Mouse (Mus musculus) neural tube, embryonic 14.5 days (tissue): ENCODE measurements around the gene Uqcr11. TPM values are rescaled to one million over a fixed set of nuclear protein-coding genes. Genes with fewer than 3 reads are reported as not detected.

Experiments
- ATAC-seq: fragments of 200-750 bp; cut with Nextera tagmentation; 2 replicates; pipeline ENCODE4 v1.8.0; 2017; ENCODE audit warnings: low read depth, mild to moderate bottlenecking, moderate TSS enrichment, moderate library complexity
- H3K27ac ChIP-seq: fragments of 300-500 bp; sonication (generic); 2 replicates; pipeline ENCODE4 v1.5.1; 2014; ENCODE audit warnings: low read depth, mild to moderate bottlenecking, control low read depth, low read length, moderate library complexity, mixed read lengths
- H3K27me3 ChIP-seq: fragments of 300-500 bp; sonication (generic); 2 replicates; pipeline ENCODE4 v1.6.1; 2014; ENCODE audit warnings: low read length; ENCODE audit not compliant: control insufficient read depth, insufficient read depth
- H3K36me3 ChIP-seq: fragments of 300-500 bp; sonication (generic); 2 replicates; pipeline ENCODE4 v1.6.1; 2014; ENCODE audit warnings: low read length, mixed read lengths; ENCODE audit not compliant: control insufficient read depth, insufficient read depth
- H3K4me1 ChIP-seq: fragments of 300-500 bp; sonication (generic); 2 replicates; pipeline ENCODE4 v1.6.1; 2014; ENCODE audit warnings: low read length; ENCODE audit not compliant: control insufficient read depth, insufficient read depth
- H3K4me2 ChIP-seq: fragments of 300-500 bp; sonication (generic); 2 replicates; pipeline ENCODE4 v1.6.1; 2014; ENCODE audit warnings: mild to moderate bottlenecking, low read depth, low read length, control low read depth
- H3K4me3 ChIP-seq: fragments of 300-500 bp; sonication (generic); 2 replicates; pipeline ENCODE4 v1.5.1; 2014; ENCODE audit warnings: low read depth, low read length, control low read depth, mixed read lengths
- H3K9ac ChIP-seq: fragments of 300-500 bp; sonication (generic); replicated peaks from 2 replicates; pipeline ENCODE4 v1.6.1; 2014; ENCODE audit warnings: low read depth, mild to moderate bottlenecking, control low read depth, low read length, mixed read lengths
- H3K9me3 ChIP-seq: fragments of 300-500 bp; sonication (generic); 2 replicates; pipeline ENCODE4 v1.6.1; 2016; ENCODE audit warnings: low read length; ENCODE audit not compliant: control insufficient read depth
- WGBS: fragments of 180-500 bp; shearing (Covaris S2); extraction: QIAGEN DNeasy Blood & Tissue Kit; methylation state at CpG from one replicate; pipeline ENCODE4 v1.1.7; 2014; 5-methylcytosine and 5-hydroxymethylcytosine counted together
- polyA plus RNA-seq: library from polyadenylated mRNA; unstranded; fragments of >200 nt; fragmentation: Nextera tagmentation; extraction: Ambion mirVana; gene quantifications from 2 replicates; pipeline ENCODE4 v1.2.1, GENCODE M21; 2014

Uqcr11 gene
- polyA plus RNA-seq, 1 experiment from 2014 or later: 791 TPM

DNA sequence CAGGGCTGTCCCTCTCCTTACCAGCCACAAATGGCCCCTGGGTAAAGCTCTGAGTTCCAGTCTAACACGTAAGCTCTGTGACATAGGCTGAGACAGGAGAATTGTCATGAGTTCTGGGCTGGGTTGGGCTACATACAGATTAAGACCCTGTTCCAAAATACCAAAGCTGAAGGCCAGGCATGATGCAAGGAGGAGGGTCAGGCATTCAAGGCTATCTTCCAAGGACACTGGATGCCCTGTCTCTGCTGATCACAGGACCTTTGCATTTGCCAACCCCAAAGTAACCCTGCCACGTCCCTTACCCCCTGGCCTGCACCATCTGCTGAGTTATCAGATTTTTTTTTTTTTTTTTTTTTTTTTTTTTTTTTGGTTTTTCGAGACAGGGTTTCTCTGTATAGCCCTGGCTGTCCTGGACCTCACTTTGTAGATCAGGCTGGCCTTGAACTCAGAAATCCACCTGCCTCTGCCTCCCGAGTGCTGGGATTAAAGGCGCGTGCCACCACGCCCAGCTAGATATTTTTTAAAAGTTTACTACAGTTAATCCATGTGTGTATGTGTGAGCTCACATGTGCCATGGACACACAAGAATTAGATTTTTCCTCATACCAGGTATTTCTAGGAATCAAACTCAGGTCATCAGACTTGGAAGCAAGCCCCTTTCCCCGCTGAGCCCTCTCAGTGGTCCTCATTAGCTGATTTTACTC lies 37.1 kb upstream of the Uqcr11 start:
- Histone ChIP-seq H3K9ac (no peak overlapping the region), H3K27ac (no peak overlapping the region), H3K9me3 (no peaks in the 10 kb centered on the region), H3K4me1 (no peaks in the 10 kb centered on the region), H3K4me2 (no peak overlapping the region), H3K4me3 (no peak overlapping the region), H3K27me3 (no peaks in the 10 kb centered on the region), H3K36me3 (no peaks in the 10 kb centered on the region)
- ATAC-seq: no peak
- 78% methylated on average over 8 of the region's 8 CpGs for WGBS

DNA sequence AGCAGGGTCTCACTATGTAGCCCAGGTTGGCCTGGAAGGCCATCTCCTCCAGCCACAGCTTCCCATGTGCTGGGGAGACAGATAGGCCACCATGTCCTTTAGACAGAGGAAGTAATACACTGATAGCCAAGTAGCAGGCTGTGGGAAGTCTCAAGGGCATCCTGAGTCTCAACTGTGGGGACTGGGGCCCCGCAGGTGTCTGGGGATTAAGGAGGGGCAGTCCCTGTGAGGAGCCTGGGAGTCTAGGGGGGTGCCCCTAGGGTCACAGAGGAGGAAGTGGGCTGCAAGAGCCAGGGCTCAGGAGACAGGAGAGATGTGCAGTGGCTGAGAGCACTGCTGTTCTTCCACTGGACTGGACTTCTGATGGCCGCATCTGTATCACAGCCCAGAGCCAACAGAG lies 36.4 kb upstream of the Uqcr11 start:
- Histone ChIP-seq H3K4me1 (no peaks in the 10 kb centered on the region), H3K9ac (no peak overlapping the region), H3K36me3 (no peaks in the 10 kb centered on the region), H3K4me3 (no peak overlapping the region), H3K9me3 (no peaks in the 10 kb centered on the region), H3K27me3 (no peaks in the 10 kb centered on the region), H3K27ac (no peak overlapping the region), H3K4me2 (no peak overlapping the region)
- no peak for ATAC-seq
- 61% methylated on average over 2 of the region's 2 CpGs for WGBS

DNA sequence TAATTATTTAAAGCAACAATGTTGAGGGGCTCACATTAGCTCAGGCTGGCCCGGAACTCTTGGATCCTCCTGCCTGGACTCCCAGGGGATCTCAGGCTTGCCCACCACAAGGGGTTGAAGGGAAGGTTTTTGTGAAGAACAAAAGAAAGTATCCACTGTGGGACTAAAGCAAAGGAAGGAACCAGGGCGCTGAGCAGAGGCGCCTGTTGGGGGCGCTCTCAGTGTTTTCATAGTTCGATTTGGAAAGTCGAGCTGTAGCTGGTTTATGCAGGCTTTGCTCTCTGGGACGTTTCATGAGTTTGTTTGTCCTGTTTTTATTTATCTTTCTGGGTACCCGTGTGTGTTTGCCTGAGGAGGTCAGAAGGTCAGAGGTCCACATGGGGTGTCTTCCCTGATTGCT lies 35.0 kb upstream of the Uqcr11 start:
- Histone ChIP-seq H3K4me1 (no peaks in the 10 kb centered on the region), H3K4me2 (no peak overlapping the region), H3K4me3 (no peak overlapping the region), H3K9ac (no peak overlapping the region), H3K9me3 (no peaks in the 10 kb centered on the region), H3K27me3 (no peaks in the 10 kb centered on the region), H3K27ac (no peak overlapping the region), H3K36me3 (no peaks in the 10 kb centered on the region)
- WGBS: 56% methylated on average over 8 of the region's 8 CpGs
- ATAC-seq: no peak

DNA sequence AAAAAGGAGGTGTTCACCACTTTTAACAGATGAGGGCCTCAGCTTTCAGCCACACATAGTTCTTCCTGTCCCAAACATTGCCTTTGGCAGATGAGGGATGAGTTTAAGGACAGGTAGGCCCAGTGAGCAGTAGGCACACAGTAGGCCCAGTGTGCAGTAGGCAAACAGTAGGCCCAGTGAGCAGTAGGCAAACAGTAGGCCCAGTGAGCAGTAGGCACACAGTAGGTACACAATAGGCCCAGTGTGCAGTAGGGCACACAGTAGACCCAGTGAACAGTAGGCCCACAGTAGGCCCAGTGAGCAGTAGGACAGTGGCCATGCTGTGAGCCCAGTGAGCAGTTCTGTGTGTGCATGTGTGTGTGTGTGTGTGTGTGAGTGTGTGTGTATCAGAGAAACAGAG lies 33.4 kb upstream of the Uqcr11 start:
- Histone ChIP-seq H3K4me2 (no peak overlapping the region), H3K4me1 (no peaks in the 10 kb centered on the region), H3K27ac (no peak overlapping the region), H3K9me3 (no peaks in the 10 kb centered on the region), H3K36me3 (no peaks in the 10 kb centered on the region), H3K4me3 (no peak overlapping the region), H3K27me3 (no peaks in the 10 kb centered on the region), H3K9ac (no peak overlapping the region)
- ATAC-seq: no peak

DNA sequence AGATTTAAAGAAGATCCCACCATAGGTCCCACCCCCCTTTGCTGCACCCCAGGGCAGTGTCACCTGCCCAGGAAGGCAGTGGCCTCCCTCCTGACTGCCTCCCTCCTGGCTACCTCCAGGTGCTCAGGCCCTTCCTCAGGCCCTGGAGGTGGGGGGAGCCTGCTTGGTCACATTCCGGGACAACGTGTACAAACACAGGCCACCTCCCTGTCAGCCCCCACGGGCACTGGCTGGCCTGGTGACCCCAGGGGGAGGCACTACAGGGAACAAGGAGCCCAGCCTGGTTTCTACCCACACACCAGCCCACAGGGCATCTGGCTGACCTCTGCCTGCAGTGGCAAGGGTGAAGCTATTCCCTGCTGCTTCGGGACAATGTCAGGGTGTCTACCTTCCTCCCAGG lies 31.3 kb upstream of the Uqcr11 start:
- no peak for ATAC-seq
- WGBS: 80% methylated on average over 4 of the region's 4 CpGs

DNA sequence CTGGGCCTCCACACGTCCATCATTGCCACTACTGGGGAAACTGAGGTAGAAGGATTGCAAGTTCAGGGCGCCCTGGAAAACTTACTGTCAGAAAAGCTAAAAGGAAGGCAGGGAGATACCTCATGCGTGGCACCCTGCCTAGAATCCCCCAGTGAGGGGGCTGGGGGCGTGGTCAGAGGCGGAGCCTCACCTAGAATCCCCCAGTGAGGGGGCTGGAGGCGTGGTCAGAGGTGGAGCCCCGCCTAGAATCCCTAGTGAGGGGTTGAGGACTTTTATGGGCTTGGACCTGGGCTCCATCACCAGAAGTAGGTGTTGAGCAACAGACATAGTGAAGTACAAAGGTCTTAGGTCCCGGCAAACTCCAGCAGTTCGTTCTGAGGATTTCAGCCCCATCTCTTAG lies 29.6 kb upstream of the Uqcr11 start:
- Histone ChIP-seq H3K27ac (no peak overlapping the region), H3K4me3 (no peak overlapping the region)
- WGBS: 14% methylated on average over 9 of the region's 9 CpGs

More for the DNA sequence above, 31.3 kb upstream of the Uqcr11 start:
- H3K4me2 ChIP-seq: no peak overlapping the region
- no peak overlapping the region for H3K4me3 ChIP-seq
- H3K36me3 ChIP-seq: no peaks in the 10 kb centered on the region
- no peak overlapping the region for H3K27ac ChIP-seq
- no peaks in the 10 kb centered on the region for H3K9me3 ChIP-seq
- no peaks in the 10 kb centered on the region for H3K4me1 ChIP-seq
- no peak overlapping the region for H3K9ac ChIP-seq
- no peaks in the 10 kb centered on the region for H3K27me3 ChIP-seq

DNA sequence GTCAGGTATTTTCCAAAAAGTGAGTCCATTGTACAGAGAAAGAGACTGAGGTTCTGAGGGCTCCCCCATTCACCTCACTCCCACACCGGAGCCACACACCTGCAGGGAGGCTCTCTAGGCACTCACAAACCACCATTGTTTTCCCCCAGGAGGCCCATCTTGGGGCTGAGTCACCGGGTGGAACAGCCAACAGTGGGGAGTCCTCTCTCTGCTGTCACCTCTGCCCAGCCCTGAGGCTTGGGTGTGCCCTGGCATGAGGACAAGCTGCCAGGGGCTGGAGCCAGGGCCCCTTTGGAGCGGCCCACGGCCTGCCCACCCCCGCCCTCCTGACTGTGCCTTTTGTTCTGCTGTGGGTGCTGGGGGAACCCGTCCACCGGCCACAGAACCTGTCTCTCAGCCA lies 29.1 kb upstream of the Uqcr11 start:
- Histone ChIP-seq H3K4me3 (no peak overlapping the region), H3K9ac (no peak overlapping the region), H3K27ac (no peak overlapping the region), H3K36me3 (no peaks in the 10 kb centered on the region), H3K9me3 (no peaks in the 10 kb centered on the region), H3K4me1 (peaks cover 17% of the 10 kb centered on the region), H3K27me3 (no peaks in the 10 kb centered on the region), H3K4me2 (no peak overlapping the region)
- 45% methylated on average over 7 of the region's 7 CpGs for WGBS
- no peak for ATAC-seq

More for the DNA sequence above, 29.6 kb upstream of the Uqcr11 start:
- peaks cover 13% of the 10 kb centered on the region for H3K4me1 ChIP-seq
- H3K4me2 ChIP-seq: no peak overlapping the region
- ATAC-seq: no peak
- no peaks in the 10 kb centered on the region for H3K27me3 ChIP-seq
- no peaks in the 10 kb centered on the region for H3K9me3 ChIP-seq
- H3K36me3 ChIP-seq: no peaks in the 10 kb centered on the region
- no peak overlapping the region for H3K9ac ChIP-seq

DNA sequence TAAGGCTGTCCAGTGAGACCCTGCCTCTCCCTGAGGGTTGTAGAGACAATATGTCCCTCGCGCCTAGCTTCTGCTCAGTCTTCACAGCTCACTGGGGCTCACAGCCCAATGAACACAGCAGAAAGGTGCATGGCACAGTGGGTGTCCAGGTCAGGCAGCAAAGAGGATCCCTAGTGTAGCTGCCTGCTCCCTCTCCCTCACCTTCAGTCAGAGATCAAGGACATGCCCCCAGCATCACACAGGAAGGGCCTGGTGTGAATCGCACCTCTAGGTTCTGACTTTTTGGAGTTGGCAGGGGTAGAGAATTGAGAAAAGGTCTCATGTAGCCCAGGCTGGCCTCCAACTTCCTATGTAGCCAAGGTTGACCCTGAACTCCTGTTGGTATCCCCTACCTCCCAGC lies 28.2 kb upstream of the Uqcr11 start:
- H3K27me3 ChIP-seq: no peaks in the 10 kb centered on the region
- 0 out of 2 replicates have a peak, but pooled peaks cover 8% of the 10 kb centered on the region for H3K36me3 ChIP-seq
- no peak for ATAC-seq
- no peak overlapping the region for H3K4me2 ChIP-seq
- H3K27ac ChIP-seq: no peak overlapping the region
- no peak overlapping the region for H3K4me3 ChIP-seq
- no peak overlapping the region for H3K9ac ChIP-seq
- WGBS: 88% methylated on average over 3 of the region's 3 CpGs
- H3K9me3 ChIP-seq: no peaks in the 10 kb centered on the region
- peaks cover 17% of the 10 kb centered on the region for H3K4me1 ChIP-seq

DNA sequence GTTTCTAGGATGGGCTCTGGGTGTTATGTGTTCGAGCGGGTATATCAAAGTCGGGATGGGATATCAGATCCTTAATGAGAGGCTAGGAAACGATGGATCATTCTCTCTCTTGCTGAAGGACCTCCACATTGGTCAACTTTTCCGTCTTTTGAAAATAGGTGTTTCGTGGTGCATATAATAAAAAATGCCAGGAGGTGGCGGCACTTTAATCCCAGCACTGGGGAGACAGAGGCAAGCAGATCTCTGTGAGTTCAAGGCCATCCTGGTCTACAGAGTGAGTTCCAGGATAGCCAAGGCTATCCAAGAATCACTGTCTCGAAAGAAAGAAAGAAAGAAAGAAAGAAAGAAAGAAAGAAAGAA lies 27.6 kb upstream of the Uqcr11 start:
- Histone ChIP-seq H3K4me2 (0 out of 2 replicates have a peak overlapping the region, but pooled peaks have one; percentile 3), H3K9ac (no peak overlapping the region), H3K36me3 (peaks cover 13% of the 10 kb centered on the region; the same call in 1 of the 2 replicates), H3K4me1 (peaks cover 17% of the 10 kb centered on the region), H3K27ac (no peak overlapping the region), H3K4me3 (peak overlapping the region; percentile 90; the same call in 1 of the 2 replicates), H3K27me3 (no peaks in the 10 kb centered on the region), H3K9me3 (no peaks in the 10 kb centered on the region)
- 13% methylated on average over 8 of the region's 8 CpGs for WGBS
- 0 out of 2 replicates have a peak, but pooled peaks have one; percentile 3 for ATAC-seq
